26 mouse cellular contexts compared by ENCODE assay signal in the genomic region with DNA sequence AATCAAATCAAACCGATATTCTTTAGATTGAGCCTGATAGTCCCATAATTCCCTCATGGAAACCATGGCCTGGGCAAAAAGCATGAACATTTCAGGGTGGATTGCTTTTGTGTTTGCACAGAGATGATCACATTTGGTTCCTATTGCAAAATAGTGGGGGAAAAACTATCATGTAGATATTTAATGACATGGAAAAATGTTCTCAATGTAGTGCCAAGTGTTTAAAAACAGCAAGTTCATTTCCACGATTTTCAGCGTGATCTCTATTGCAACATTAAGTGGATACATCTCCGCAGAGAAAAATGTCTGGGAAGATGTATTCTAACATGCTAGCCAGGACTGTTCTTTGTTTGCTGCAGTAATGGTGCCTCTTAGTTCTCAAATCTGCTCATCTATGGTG.
"Had no signal": no experiment of that assay in that cellular context is flagged by ENCODE, and none has a peak within 500 bp of the region (broad histone marks: within the 10 kb centered on the region; RNA-seq: fewer than 3 reads in every experiment).

No protein-coding gene starts in this region.

- H3K4me2 ChIP-seq: heart, embryonic 12.5 days; hindbrain, embryonic 12.5 days; hindbrain, embryonic 14.5 days; intestine, embryonic 15.5 days; limb, embryonic 12.5 days; liver, embryonic 11.5 days; liver, embryonic 13.5 days had no signal

- ATAC-seq: hindbrain, embryonic 16.5 days; inflammation-experienced regulatory T-cells, adult 6 months; intestine, embryonic 15.5 days; intestine, postnatal 0 days had no signal

- H3K4me3 ChIP-seq: gastrocnemius, adult 2 months; heart, embryonic 10.5 days; heart, embryonic 12.5 days; hindbrain, embryonic 10.5 days; hindbrain, embryonic 12.5 days; intestine, embryonic 15.5 days; left cerebral cortex, adult 2 months; limb, embryonic 10.5 days; limb, embryonic 12.5 days; liver, embryonic 13.5 days had no signal

- H3K36me3 ChIP-seq: heart, embryonic 10.5 days; heart, embryonic 12.5 days; hindbrain, embryonic 10.5 days; hindbrain, embryonic 12.5 days; intestine, embryonic 15.5 days; limb, embryonic 10.5 days; limb, embryonic 12.5 days; liver, embryonic 13.5 days had no signal

- H3K9ac ChIP-seq: heart, embryonic 12.5 days; hindbrain, embryonic 12.5 days; hindbrain, embryonic 14.5 days; intestine, embryonic 15.5 days; limb, embryonic 12.5 days; liver, embryonic 13.5 days had no signal

- H3K27ac ChIP-seq: gastrocnemius, adult 2 months; heart, embryonic 10.5 days; hindbrain, embryonic 10.5 days; hindbrain, embryonic 12.5 days; hindbrain, embryonic 14.5 days; intestine, embryonic 15.5 days; left cerebral cortex, adult 2 months; limb, embryonic 10.5 days; limb, embryonic 12.5 days; liver, embryonic 13.5 days had no signal

- H3K27me3 ChIP-seq: heart, embryonic 12.5 days; hindbrain, embryonic 12.5 days; intestine, embryonic 15.5 days; limb, embryonic 12.5 days; liver, embryonic 13.5 days had no signal

- H3K9me3 ChIP-seq: heart, embryonic 10.5 days; hindbrain, embryonic 12.5 days; intestine, embryonic 15.5 days; limb, embryonic 10.5 days; liver, embryonic 13.5 days had no signal

- DNase-seq: gastrocnemius, adult 2 months; gastrocnemius, postnatal 10 days; gastrocnemius, postnatal 25 days; heart, adult 18-20 months; heart, postnatal 10 days; heart, postnatal 4 days; kidney, adult 18-20 months; kidney, adult 8-10 months; kidney, postnatal 10 days; kidney, postnatal 25 days; kidney, postnatal 4 days; liver; liver, embryonic 13.5 days had no signal
